ENCODE assay signal across 8 mouse cellular contexts in genomic region chr12:16717653-16718052, GRCm38 (mm10).
DNase-seq lines count a peak whose midpoint lies in the region; ATAC-seq lines count a peak whose summit lies in the region.

No protein-coding gene starts in this region.

- no peaks in the 10 kb centered on the region for H3K36me3 ChIP-seq in forebrain, embryonic 11.5 days (ENCODE audit: control insufficient read depth, insufficient read depth, low read length)
- no peaks in the 10 kb centered on the region for H3K36me3 ChIP-seq in forebrain, embryonic 15.5 days
- H3K36me3 ChIP-seq in hindbrain, embryonic 13.5 days: 0 out of 2 replicates have a peak, but pooled peaks cover 6% of the 10 kb centered on the region

- no peak overlapping the region for H3K4me2 ChIP-seq in forebrain, embryonic 11.5 days (ENCODE audit: low read depth, low read length, severe bottlenecking)
- no peak overlapping the region for H3K4me2 ChIP-seq in forebrain, embryonic 15.5 days (replicated peaks)
- H3K4me2 ChIP-seq in hindbrain, embryonic 13.5 days: no peak overlapping the region

- no peaks in the 10 kb centered on the region for H3K4me1 ChIP-seq in forebrain, embryonic 11.5 days (replicated peaks; ENCODE audit: control insufficient read depth, insufficient read depth, low read length)
- no peaks in the 10 kb centered on the region for H3K4me1 ChIP-seq in forebrain, embryonic 15.5 days
- H3K4me1 ChIP-seq in hindbrain, embryonic 13.5 days (replicated peaks): no peaks in the 10 kb centered on the region

- H3K9ac ChIP-seq in forebrain, embryonic 11.5 days (ENCODE audit: low read length): no peak overlapping the region
- H3K9ac ChIP-seq in forebrain, embryonic 15.5 days (replicated peaks): no peak overlapping the region
- no peak overlapping the region for H3K9ac ChIP-seq in hindbrain, embryonic 13.5 days

- no peaks in the 10 kb centered on the region for H3K9me3 ChIP-seq in forebrain, embryonic 11.5 days (ENCODE audit: control insufficient read depth, low read length)
- no peaks in the 10 kb centered on the region for H3K9me3 ChIP-seq in forebrain, embryonic 15.5 days
- no peaks in the 10 kb centered on the region for H3K9me3 ChIP-seq in hindbrain, embryonic 13.5 days

- H3K4me3 ChIP-seq in forebrain, embryonic 11.5 days (ENCODE audit: low read depth, low read length): no peak overlapping the region
- no peak overlapping the region for H3K4me3 ChIP-seq in forebrain, embryonic 15.5 days
- H3K4me3 ChIP-seq in hindbrain, embryonic 13.5 days: no peak overlapping the region

- H3K27me3 ChIP-seq in forebrain, embryonic 11.5 days (ENCODE audit: control insufficient read depth, insufficient read depth, low read length): no peaks in the 10 kb centered on the region
- H3K27me3 ChIP-seq in forebrain, embryonic 15.5 days: no peaks in the 10 kb centered on the region
- no peaks in the 10 kb centered on the region for H3K27me3 ChIP-seq in hindbrain, embryonic 13.5 days

- no peak overlapping the region for H3K27ac ChIP-seq in forebrain, embryonic 11.5 days (ENCODE audit: low read depth, low read length)
- no peak overlapping the region for H3K27ac ChIP-seq in forebrain, embryonic 15.5 days (replicated peaks)
- no peak overlapping the region for H3K27ac ChIP-seq in hindbrain, embryonic 13.5 days

- 0 out of 2 replicates have a peak, but pooled peaks have one; percentile 42 for ATAC-seq in forebrain, embryonic 11.5 days (replicated peaks; ENCODE audit: low FRiP score)
- ATAC-seq in forebrain, embryonic 15.5 days (replicated peaks): no peak
- ATAC-seq in hindbrain, embryonic 13.5 days (ENCODE audit: low FRiP score): 0 out of 2 replicates have a peak, but pooled peaks have one; percentile 37
- ATAC-seq in megakaryocyte, adult 5-6 weeks (ENCODE audit: poor library complexity, severe bottlenecking): peak; percentile 56; the same call in 1 of the 2 replicates

- peak; percentile 62 for DNase-seq in forebrain, embryonic 11.5 days (ENCODE audit: low spot score)
- DNase-seq in right cerebral cortex, adult 2 months (ENCODE audit: low spot score in 2 of 2): peak; percentile 20 to 27
- no peak for DNase-seq in right cerebral cortex, postnatal 14 days
- peak; percentile 22 to 26 for DNase-seq in cerebellum, postnatal 36 days
- DNase-seq in thymus, postnatal 36 days: peak; percentile 47 to 49

- 68% methylated on average over 1 of the region's 1 CpGs for WGBS in forebrain, embryonic 11.5 days
- WGBS in forebrain, embryonic 15.5 days: 68% methylated on average over 1 of the region's 1 CpGs
- WGBS in hindbrain, embryonic 13.5 days: 68% methylated on average over 1 of the region's 1 CpGs
